Mouse (Mus musculus) heart, postnatal 0 days (tissue): ENCODE measurements around the gene Dnm1l. TPM values are rescaled to one million over a fixed set of nuclear protein-coding genes. Genes with fewer than 3 reads are reported as not detected.
A peak's percentile ranks its signal among the peaks of the same experiment; 100 is the strongest.

Experiments
- ATAC-seq: fragments of 200-750 bp; cut with Nextera tagmentation; 2 replicates; pipeline ENCODE4 v1.8.0; 2017; ENCODE audit warnings: low read depth, moderate number of reproducible peaks, moderate library complexity; ENCODE audit not compliant: insufficient read depth
- DNase-seq: peaks from one replicate; pipeline ENCODE4 v3.0.0-alpha.2; 2016; ENCODE audit warnings: low spot score
- H3K27ac ChIP-seq: fragments of 300-500 bp; sonication (generic); 2 replicates; pipeline ENCODE4 v1.5.1; 2014; ENCODE audit warnings: low read depth, mild to moderate bottlenecking
- H3K27me3 ChIP-seq: fragments of 300-500 bp; sonication (generic); 2 replicates; pipeline ENCODE4 v1.6.1; 2014; ENCODE audit warnings: low read length, mixed read lengths; ENCODE audit not compliant: control insufficient read depth, insufficient read depth
- H3K36me3 ChIP-seq: fragments of 300-500 bp; sonication (generic); replicated peaks from 2 replicates; pipeline ENCODE4 v1.6.1; 2014; ENCODE audit warnings: low read length, mixed read lengths; ENCODE audit not compliant: control insufficient read depth, insufficient read depth
- H3K4me1 ChIP-seq: fragments of 300-500 bp; sonication (generic); 2 replicates; pipeline ENCODE4 v1.6.1; 2014; ENCODE audit warnings: antibody characterized with exemption; ENCODE audit not compliant: control insufficient read depth, insufficient read depth
- H3K4me2 ChIP-seq: fragments of 300-500 bp; sonication (generic); 2 replicates; pipeline ENCODE4 v1.6.1; 2014; ENCODE audit warnings: low read depth, mild to moderate bottlenecking, low read length, moderate library complexity
- H3K4me3 ChIP-seq: fragments of 300-500 bp; sonication (generic); 2 replicates; pipeline ENCODE4 v1.5.1; 2014; ENCODE audit warnings: low read depth, low read length
- H3K9ac ChIP-seq: fragments of 300-500 bp; sonication (generic); replicated peaks from 2 replicates; pipeline ENCODE4 v1.6.1; 2014; ENCODE audit warnings: low read depth, low read length, mixed read lengths
- H3K9me3 ChIP-seq: fragments of 300-500 bp; sonication (generic); replicated peaks from 2 replicates; pipeline ENCODE4 v1.6.1; 2016; ENCODE audit warnings: low read length; ENCODE audit not compliant: control insufficient read depth
- CTCF ChIP-seq: IDR thresholded peaks from 2 replicates; pipeline ENCODE4 v1.5.1; 2016; ENCODE audit warnings: antibody characterized with exemption, control low read depth, low read depth
- EP300 ChIP-seq: IDR thresholded peaks from 2 replicates; pipeline ENCODE4 v1.6.1; 2016; ENCODE audit warnings: antibody characterized with exemption, low read depth
- WGBS: fragments of 180-500 bp; shearing (Covaris S2); extraction: QIAGEN DNeasy Blood & Tissue Kit; methylation state at CpG from one replicate; pipeline ENCODE4 v1.1.7; 2014; 5-methylcytosine and 5-hydroxymethylcytosine counted together
- polyA plus RNA-seq: library from polyadenylated mRNA; unstranded; fragments of >200 nt; fragmentation: Nextera tagmentation; extraction: Ambion mirVana; gene quantifications from 2 replicates; pipeline ENCODE4 v1.2.1, GENCODE M21; 2015
- total RNA-seq: library from RNA; depleted of rRNA; stranded (reverse); fragments of >200 nt; gene quantifications from 2 replicates; pipeline ENCODE4 v1.2.3, GENCODE M21; 2014; ENCODE audit warnings: low replicate concordance; rRNA removed

The Dnm1l gene
- total and polyA plus RNA-seq, 2 experiments from 2014 or later, result 55.3 to 66.1 TPM

DNA sequence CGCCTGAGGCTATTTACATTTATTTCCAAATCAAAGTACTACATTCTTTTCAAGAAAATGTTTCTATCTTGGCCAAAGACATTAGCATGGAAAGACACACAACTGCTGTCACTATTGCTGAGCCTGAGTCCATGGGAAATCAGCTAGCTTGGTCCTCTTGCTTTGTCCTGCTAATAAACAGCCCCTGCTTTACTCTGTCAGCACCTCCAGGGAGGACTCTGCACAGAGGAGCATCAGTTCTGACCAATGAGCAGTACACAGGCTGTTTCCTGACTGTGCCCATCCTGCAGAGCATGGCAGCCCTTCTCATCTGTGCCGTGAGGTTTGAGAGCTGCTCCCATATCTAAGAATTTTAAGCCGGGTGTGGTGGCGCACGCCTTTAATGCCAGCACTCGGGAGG lies 85.0 kb downstream of the Dnm1l start:
- Histone ChIP-seq H3K36me3 (peaks cover 47% of the 10 kb centered on the region), H3K4me2 (no peak overlapping the region), H3K4me1 (peaks cover 6% of the 10 kb centered on the region; the same call in 1 of the 2 replicates), H3K9me3 (no peaks in the 10 kb centered on the region), H3K27ac (no peak overlapping the region), H3K27me3 (no peaks in the 10 kb centered on the region), H3K9ac (no peak overlapping the region), H3K4me3 (no peak overlapping the region)
- WGBS, result 79% methylated on average over 6 of the region's 6 CpGs
- TF ChIP-seq CTCF (no peak), EP300 (no peak)
- no peak for ATAC-seq
- DNase-seq, result no peak

DNA sequence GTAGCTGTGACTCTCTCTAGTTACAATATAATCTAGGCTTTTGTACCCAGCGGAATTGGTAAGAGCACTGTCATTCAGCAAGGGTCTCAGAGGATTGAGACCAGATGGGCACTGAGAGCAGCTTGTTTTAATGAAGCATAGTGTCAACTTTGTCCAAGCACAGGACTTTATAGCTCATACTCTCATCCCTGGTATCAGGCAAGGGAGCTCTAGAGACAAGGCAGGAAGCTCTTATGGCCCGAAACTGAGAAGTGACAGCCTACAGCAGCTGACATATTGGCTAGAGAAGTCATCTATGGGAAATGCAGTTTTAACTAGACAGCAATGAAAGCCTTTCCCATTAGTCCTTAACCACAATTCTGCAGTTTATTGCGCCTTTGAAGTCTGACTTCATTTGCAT lies 85.8 kb downstream of the Dnm1l start:
- Histone ChIP-seq H3K27ac (no peak overlapping the region), H3K9ac (no peak overlapping the region), H3K4me2 (no peak overlapping the region), H3K36me3 (peaks cover 55% of the 10 kb centered on the region), H3K4me1 (no peaks in the 10 kb centered on the region), H3K9me3 (no peaks in the 10 kb centered on the region), H3K27me3 (no peaks in the 10 kb centered on the region), H3K4me3 (no peak overlapping the region)
- TF ChIP-seq EP300 (no peak), CTCF (no peak)
- DNase-seq (no peak), ATAC-seq (no peak)
- 71% methylated on average over 3 of the region's 3 CpGs for WGBS

DNA sequence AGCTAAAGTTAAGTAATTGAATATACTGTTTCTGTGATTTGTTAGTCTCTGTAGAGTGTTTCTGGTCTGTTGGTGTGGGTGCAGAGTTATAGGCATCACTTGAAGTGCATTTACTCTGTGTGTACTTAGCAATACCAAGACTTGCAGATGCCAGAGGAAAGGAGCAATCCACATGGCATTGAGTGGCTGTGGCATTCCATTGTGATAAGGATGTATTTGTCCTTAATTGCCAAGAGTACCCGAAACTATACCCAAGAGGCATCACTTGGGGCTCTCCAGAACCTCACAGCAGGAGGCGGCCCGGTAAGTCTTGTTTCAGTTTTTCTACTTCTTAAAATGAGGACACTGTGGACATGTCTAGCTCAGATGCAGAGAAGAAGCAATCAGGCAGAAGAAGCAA lies 96.3 kb downstream of the Dnm1l start:
- Histone ChIP-seq H3K9me3 (no peaks in the 10 kb centered on the region), H3K4me1 (peaks cover 15% of the 10 kb centered on the region), H3K9ac (no peak overlapping the region), H3K36me3 (peaks cover 62% of the 10 kb centered on the region), H3K27ac (peak overlapping the region; percentile 34; the same call in 1 of the 2 replicates), H3K4me2 (no peak overlapping the region), H3K27me3 (no peaks in the 10 kb centered on the region), H3K4me3 (no peak overlapping the region)
- WGBS, result 46% methylated on average over 3 of the region's 3 CpGs
- no peak for TF ChIP-seq EP300
- TF ChIP-seq CTCF, result no peak
- no peak for DNase-seq
- no peak for ATAC-seq

Other genes with a start within 250 kb of the Dnm1l start
- gene Pkp2, start 145.6 kb downstream of the Dnm1l start, total RNA-seq, result 172 and 198 TPM in 2 replicates
- 103 and 107 TPM in 2 replicates for gene Pkp2, start 145.6 kb downstream of the Dnm1l start, polyA plus RNA-seq
- gene Yars2, start 56.0 kb downstream of the Dnm1l start, total RNA-seq, result 73.4 and 75.8 TPM in 2 replicates
- 30.7 and 31.3 TPM in 2 replicates for gene Yars2, start 56.0 kb downstream of the Dnm1l start, polyA plus RNA-seq
- 10.3 and 13.7 TPM in 2 replicates for gene Fgd4, start 241.6 kb upstream of the Dnm1l start, total RNA-seq
- gene Fgd4, start 241.6 kb upstream of the Dnm1l start, polyA plus RNA-seq, result 8.8 and 10.0 TPM in 2 replicates